Mouse (Mus musculus): Measurements from ENCODE around the gene Cd2ap. TPM values are rescaled to one million over a fixed set of nuclear protein-coding genes. Genes with fewer than 3 reads are reported as not detected.
A peak's percentile ranks its signal among the peaks of the same experiment; 100 is the strongest.

The Cd2ap gene
- 10.4 and 10.7 TPM in 2 replicates for total RNA-seq (2012; rRNA removed)
- polyA plus RNA-seq (2012; ENCODE audit: insufficient read depth in 1 of 2, insufficient read length in 2 of 2, low read depth in 1 of 2, low replicate concordance in 2 of 2, missing spikeins in 1 of 2), result 10 to 100 TPM in 1 of 2 experiments, not detected in 1; 14.3 TPM

GRCm38 (mm10) chr17:42876001-42876903 lies at the start of gene Cd2ap:
TSS of gene Cd2ap (minus strand) at chr17:42876665.
- Histone ChIP-seq H3K79me2 (ENCODE audit: control insufficient read depth, insufficient read depth, low read length, poor library complexity) (peaks cover 7% of the 10 kb centered on the region), H3K9me3 (replicated peaks; ENCODE audit: insufficient read depth, low read length) (no peaks in the 10 kb centered on the region), H3K4me1 (ENCODE audit: control insufficient read depth in 1 of 2, insufficient read depth in 2 of 2, low read length in 2 of 2) (no peaks in the 10 kb centered on the region; a peak in 1 of 4 replicates), H3K27me3 (ENCODE audit: control insufficient read depth in 1 of 2, insufficient read depth in 2 of 2, low read length in 2 of 2) (no peaks in the 10 kb centered on the region), H3K9ac (ENCODE audit: control insufficient read depth, low read depth, low read length, poor library complexity, severe bottlenecking) (peak within 1 kb of the TSS; percentile 94), H3K27ac (ENCODE audit: control insufficient read depth, low read depth, low read length) (peak within 1 kb of the TSS; percentile 83), H3K4me3 (ENCODE audit: control insufficient read depth in 1 of 2, insufficient read depth in 1 of 2, low read depth in 2 of 2, low read length in 2 of 2) (peak within 1 kb of the TSS; percentile 58), H3K36me3 (ENCODE audit: control insufficient read depth in 1 of 2, insufficient read depth in 2 of 2, low read length in 2 of 2) (peaks cover 0 to 5% of the 10 kb centered on the region in 2 experiments; a peak in 2 of 4 replicates)
- TF ChIP-seq UBTF (IDR thresholded peaks at IDR 0.05; ENCODE audit: borderline replicate concordance, insufficient read depth, low read depth, low read length), result no peak
- TF ChIP-seq POLR2AphosphoS5 (IDR thresholded peaks at IDR 0.05; ENCODE audit: borderline replicate concordance, low read depth, low read length), result no peak
- no peak for TF ChIP-seq USF1 (IDR thresholded peaks at IDR 0.05; ENCODE audit: low read depth, low read length)
- TF ChIP-seq KAT2A (conservative IDR thresholded peaks at IDR 0.05; ENCODE audit: low read depth, low read length), result no peak
- no peak for TF ChIP-seq MAFK (IDR thresholded peaks at IDR 0.05; ENCODE audit: borderline replicate concordance, low read depth, low read length)
- TF ChIP-seq TBP (IDR thresholded peaks at IDR 0.05; ENCODE audit: low read depth, low read length), result no peak
- TF ChIP-seq SIN3A (IDR thresholded peaks at IDR 0.05; ENCODE audit: low read length), result no peak
- TF ChIP-seq MXI1 (IDR thresholded peaks at IDR 0.05; ENCODE audit: low read depth, low read length), result no peak
- no peak for TF ChIP-seq RCOR1 (IDR thresholded peaks at IDR 0.05; ENCODE audit: low read depth, low read length)
- peak; percentile 66 for TF ChIP-seq NRF1 (IDR thresholded peaks at IDR 0.05; ENCODE audit: insufficient read depth, low read depth, low read length, poor library complexity, severe bottlenecking)
- 0 out of 2 replicates have a peak, but pooled peaks have one; percentile 15 for TF ChIP-seq TCF12 (IDR thresholded peaks at IDR 0.05; ENCODE audit: low read depth, low read length)
- TF ChIP-seq ZMIZ1 (IDR thresholded peaks at IDR 0.05; ENCODE audit: low read depth, low read length), result no peak
- TF ChIP-seq ETS1 (IDR thresholded peaks at IDR 0.05; ENCODE audit: low read depth, low read length), result peak; percentile 55; the same call in 1 of the 2 replicates
- no peak for TF ChIP-seq GATA1 (IDR thresholded peaks at IDR 0.05; ENCODE audit: low read depth, low read length)
- TF ChIP-seq POLR2A (IDR thresholded peaks at IDR 0.05; ENCODE audit: control insufficient read depth in 1 of 2, insufficient read depth in 1 of 2, low read depth in 1 of 2, low read length in 2 of 2, poor library complexity in 1 of 2), result peak; percentile 54 to 71
- TF ChIP-seq HCFC1 (IDR thresholded peaks at IDR 0.05; ENCODE audit: low read depth, low read length), result no peak
- TF ChIP-seq NELFE (IDR thresholded peaks at IDR 0.05; ENCODE audit: low read depth, low read length), result peak; percentile 36; the same call in 1 of the 2 replicates
- no peak for TF ChIP-seq POLR2AphosphoS2 (IDR thresholded peaks at IDR 0.05; ENCODE audit: low read length)
- peak; percentile 93; the same call in 1 of the 2 replicates for TF ChIP-seq ZNF384 (IDR thresholded peaks at IDR 0.05; ENCODE audit: low read depth, low read length)
- peak; percentile 47; the same call in 1 of the 2 replicates for TF ChIP-seq MAZ (IDR thresholded peaks at IDR 0.05; ENCODE audit: low read depth, low read length)
- peak; percentile 87 for TF ChIP-seq CHD2 (IDR thresholded peaks at IDR 0.05; ENCODE audit: low read length)
- TF ChIP-seq ZC3H11A (IDR thresholded peaks at IDR 0.05; ENCODE audit: low read depth, low read length), result no peak
- TF ChIP-seq USF2 (IDR thresholded peaks at IDR 0.05; ENCODE audit: borderline replicate concordance in 1 of 2, insufficient read depth in 1 of 2, low read depth in 1 of 2, low read length in 2 of 2), result no peak
- no peak for TF ChIP-seq CTCF (IDR thresholded peaks at IDR 0.05 in 2 of 3, conservative IDR thresholded peaks at IDR 0.05 in 1 of 3; ENCODE audit: control insufficient read depth in 1 of 3, insufficient read depth in 1 of 3, low read depth in 2 of 3, low read length in 3 of 3, poor library complexity in 1 of 3, severe bottlenecking in 1 of 3)
- DNase-seq (ENCODE audit: low read depth, low spot score), result peak; percentile 90

All from MEL (cell line).